Mouse (Mus musculus) cerebellum, adult 11-12 months (tissue): ENCODE results near the gene Nox4.

Experiments
- DNase-seq: peaks from one replicate; pipeline ENCODE4 v3.0.0; 2022

Nox4 gene

GRCm38 (mm10) chr7:87245856-87246579, at the start of gene Nox4:
TSS of gene Nox4 (plus strand) at chr7:87246096.
- no peak for DNase-seq

DNA sequence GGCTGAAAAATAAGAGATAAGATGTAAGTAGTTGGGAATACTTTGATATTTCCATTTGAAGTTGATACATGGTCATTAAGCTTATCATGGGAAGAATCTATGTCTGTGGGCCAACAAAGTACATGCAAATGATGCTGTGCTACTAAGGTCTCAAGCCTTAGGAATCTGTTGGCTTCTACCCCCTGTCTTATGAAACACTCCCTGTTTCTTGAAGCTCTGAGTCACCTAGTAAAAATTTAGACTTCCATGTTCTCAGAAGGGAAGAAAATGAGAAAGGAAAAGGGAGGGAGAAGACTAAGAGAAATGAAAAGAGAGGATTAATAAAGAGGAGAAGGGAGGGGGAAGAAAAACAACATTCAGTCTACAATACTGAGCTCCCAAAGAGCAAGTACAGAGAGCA, 41.1 kb upstream of the Nox4 start:
- DNase-seq, result no peak

DNA sequence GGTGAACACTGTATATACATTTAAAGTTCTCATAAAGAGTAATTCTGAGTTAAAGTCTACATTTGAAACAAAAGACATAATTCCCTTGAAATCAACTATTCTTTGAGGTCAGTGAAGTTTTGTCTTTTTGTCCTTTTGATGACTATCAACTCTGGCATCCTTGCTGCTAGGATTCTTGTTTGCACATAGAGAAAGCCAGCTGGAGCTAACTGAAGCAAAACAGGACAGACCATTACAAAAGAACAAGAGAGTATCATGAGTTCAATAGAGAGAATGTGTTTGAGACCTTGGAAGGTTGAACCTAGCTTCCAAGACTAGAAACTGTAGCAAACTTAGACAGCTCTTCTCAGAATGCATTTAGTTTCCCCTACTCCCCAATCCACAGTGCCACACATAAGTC, 24.2 kb upstream of the Nox4 start:
- DNase-seq, result no peak

DNA sequence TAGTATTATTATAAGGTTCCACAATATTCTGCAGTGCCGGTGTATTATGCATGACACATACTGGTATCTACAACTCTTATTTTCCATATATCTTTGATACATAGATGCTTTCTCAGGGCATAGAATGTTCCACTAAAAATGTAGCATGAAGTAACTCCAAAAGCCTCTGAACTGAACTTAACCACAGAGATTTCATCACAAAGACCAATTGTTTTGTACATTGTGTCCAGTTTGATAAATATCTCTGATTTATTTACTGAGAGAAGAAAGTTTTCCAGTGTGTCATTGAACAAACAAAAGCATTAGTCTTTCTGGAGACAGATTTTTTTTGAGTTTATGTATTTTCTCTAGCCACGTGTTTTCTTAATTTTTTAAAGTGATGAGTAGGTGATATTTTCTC, 23.1 kb upstream of the Nox4 start:
- no peak for DNase-seq

DNA sequence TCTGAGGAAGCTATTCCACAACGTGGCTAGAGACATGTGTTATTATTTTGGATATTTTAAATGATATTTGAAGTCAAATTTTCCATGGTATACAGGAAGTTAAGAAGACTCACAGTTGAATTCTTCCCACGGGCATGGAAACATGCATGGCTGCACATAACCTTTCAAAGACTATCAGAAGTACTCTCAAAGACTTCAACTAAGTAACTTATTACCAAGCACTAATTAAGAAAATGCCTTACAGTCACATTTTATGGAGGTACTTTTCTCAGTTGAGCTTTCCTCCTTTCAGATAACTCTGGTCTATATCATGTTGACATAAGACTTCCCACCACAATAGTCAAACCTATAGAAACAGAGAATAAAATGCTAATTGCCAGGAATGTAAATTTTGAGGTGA, 20.3 kb upstream of the Nox4 start:
- DNase-seq, result no peak

DNA sequence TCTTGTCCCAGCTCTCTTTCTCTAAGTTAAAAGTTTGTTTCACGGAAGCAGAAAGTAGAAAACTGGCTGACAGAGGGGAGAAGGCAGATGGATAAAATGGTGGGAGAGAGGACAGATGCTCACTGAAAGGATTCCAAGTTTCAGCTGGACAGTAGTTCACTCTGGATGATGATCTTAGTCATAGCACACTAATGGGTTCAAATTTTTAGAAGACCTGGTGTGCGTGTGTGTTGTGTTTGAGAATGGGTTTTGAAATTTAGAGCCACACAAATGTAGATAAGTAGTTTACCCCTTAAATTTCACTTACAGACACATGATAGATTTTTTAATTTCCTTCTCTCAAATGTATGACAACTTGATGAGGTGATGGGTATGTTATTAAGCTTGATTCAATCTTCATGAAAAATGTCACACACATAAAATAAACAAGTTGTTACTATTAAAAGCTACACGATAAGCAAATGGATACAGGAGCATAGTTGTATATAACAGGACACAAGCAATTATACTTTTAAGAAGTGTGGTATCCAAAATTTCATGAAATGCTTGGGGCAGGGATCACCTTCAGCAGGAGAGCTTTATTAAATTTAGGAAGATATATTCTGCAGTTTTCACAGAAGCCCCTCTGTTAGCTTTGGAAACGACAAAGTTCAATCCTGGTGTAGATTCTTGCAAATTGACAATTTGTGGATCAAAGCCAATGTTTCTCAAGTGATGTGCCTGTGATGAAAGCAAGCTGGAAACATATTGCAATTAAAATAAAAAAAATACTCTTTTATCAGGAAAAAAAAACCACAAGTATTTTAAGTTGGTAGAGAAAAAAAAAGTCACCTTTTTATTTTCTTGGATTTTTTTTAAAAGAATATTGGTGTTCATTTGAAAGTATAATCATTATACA, 18.6 kb upstream of the Nox4 start:
- no peak for DNase-seq

DNA sequence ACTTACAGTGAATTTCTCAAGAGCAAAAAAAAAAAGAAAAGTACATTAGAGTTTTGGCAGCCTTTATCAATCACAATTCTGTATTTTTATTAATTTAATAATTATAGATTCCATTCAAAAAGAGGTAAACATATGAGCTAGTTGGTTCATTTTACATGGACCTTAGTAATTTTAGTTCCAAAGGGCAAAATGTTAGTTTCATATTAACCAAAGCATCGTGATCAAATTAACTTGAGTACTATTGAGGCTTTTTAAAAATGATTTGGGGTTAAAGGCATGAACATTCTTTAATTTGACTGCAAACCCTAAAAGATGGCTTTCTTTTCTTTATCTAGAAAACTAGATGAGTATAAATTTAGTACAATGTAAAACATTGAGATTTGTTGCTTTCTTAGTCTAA, 16.4 kb upstream of the Nox4 start:
- DNase-seq, result no peak

- no peak for DNase-seq
Observed at GRCm38 (mm10) chr7:87241139-87241538, 4.8 kb upstream of the Nox4 start.

GRCm38 (mm10) chr7:87246580-87246934, 661 bp downstream of the Nox4 start:
- no peak for DNase-seq

DNA sequence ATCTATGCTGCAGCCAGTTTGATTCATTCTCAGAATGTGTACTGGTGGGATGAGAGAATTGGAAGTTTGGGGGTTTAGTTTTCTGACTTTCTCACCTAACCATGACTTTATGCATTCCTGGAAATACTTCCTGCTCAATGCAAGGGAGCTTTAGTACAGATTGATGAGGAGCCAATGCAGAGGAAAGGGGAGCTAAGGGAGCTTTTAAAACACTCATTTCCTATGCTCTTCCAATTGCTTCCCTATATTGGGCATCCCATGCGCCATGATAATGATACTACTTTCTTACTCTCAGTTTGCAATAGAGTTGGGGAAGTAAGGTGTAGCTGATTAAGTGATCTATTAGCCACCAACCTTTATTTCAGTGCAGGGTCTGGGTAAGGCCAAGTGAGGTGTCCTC, 1.0 kb downstream of the Nox4 start:
- no peak for DNase-seq

DNA sequence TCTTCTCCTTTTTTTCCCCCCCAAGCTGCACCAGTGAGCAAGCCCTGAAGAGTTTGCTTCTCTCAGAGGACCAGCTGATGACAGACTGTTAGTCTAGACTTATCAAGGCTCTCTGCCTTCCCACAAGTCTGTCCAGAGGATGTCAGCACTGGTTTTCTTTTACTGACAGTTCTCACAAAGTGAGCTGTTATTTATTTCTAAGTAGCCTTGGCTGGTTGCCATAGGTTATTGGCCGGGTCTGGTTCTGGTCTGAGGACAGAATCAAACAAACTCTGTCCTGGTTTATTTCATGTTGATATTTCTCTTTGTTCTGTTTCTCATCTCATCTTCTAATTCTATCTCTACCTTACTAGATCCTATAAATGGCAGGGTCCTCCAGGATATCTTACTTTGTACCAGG, 2.0 kb downstream of the Nox4 start:
- no peak for DNase-seq

- DNase-seq, result no peak
Observed at GRCm38 (mm10) chr7:87252071-87252470, 6.2 kb downstream of the Nox4 start.

GRCm38 (mm10) chr7:87277225-87277624, 31.3 kb downstream of the Nox4 start:
- no peak for DNase-seq

DNA sequence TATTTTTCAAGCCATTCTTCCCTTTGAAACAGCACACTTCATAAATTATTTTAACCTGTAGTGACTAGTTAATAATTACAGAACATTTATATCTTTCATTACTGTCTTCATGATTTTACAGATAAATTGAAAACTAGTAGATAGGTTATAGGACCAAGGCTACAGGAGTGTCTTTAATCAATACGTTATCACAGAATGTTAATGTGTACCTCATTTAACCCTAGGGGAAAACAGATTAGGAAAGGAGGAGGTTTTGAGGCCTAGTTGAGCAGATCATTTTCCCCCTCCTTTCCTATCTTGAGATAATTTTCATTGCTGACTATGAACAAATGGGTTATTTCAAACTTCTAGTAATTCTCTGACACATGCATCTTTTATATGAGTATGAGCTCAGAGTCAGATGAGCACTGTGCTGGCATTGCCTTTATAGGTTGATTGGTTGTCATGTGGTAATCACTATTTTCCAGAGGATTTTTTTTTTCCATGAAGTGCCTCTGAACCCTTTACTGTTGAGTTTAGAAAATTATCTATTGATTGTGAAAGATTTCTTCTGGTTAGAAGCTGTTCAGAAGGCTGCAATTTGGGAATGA, 57.9 kb downstream of the Nox4 start:
- no peak for DNase-seq

GRCm38 (mm10) chr7:87321571-87321970, 75.7 kb downstream of the Nox4 start:
- no peak for DNase-seq

DNA sequence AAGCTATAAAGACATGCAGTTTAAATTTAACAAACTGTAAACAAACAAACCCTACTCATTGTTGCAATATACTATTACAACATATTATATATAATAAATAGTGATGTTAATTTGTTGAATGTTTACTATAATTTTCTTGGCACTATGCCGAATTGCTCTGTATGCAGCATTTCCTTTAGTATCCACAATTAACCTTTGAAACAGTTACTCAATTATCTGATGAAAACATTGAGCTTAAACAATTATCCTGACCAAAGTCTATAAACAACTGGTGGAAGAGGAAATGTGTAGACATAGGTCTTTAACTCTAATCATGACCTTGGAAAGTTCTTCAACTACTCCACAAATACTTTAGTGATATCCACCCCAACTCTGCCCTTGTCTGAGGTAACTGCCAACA, 76.2 kb downstream of the Nox4 start:
- DNase-seq, result no peak

DNA sequence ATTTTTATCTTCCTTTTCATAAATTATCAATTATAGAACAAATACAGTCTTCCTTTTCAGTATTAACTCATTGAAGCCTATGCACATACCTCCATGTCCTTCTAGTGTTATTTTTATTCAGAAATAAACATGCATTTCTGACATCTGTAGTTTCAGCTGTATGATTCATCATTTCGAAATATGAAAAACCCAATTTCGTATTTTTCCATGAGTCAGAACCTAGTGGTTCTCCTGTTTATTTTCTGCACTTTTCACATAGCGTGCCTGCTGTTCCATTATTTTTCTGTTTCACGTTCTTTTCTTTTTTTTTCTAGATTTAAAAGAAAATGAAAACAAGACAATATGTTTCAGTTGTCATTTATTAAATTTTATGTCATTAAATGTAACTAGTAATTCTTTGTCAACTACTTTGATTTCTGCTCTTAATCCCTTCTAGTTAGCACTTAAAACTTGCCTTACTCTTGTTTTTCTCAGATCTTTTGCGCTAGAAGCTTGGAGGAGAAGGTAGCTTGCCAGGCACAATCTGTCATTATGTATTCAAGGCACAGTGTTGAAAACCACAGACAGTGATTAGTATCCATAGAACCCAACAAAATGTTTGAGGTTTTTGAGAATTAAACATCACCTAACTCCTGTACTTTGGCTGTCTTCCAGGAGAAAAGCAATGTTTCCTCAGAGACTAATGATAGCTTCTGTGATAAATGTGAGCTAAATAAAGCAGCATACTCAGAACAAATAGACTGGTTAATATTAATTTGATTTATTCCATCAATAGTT, 85.1 kb downstream of the Nox4 start:
- DNase-seq, result no peak

DNA sequence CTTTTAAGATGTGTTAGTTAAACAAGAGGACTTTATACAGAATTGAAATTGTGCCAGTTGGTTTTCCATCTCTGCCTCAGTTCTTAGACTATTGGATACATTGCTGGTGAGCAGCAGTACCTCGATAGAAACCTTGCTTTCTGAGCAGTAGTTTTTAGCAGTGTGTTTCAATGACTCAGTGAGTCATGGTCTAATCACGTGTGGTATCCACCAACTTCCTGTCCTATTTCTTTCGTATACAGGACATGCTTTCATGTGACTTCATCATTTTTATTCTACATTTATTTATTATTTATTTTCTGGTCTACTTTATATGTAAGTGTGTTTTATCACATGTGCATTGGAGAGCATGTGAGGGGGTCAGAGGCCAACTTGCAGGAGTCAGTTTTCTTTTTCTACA, 99.7 kb downstream of the Nox4 start:
- DNase-seq, result no peak

DNA sequence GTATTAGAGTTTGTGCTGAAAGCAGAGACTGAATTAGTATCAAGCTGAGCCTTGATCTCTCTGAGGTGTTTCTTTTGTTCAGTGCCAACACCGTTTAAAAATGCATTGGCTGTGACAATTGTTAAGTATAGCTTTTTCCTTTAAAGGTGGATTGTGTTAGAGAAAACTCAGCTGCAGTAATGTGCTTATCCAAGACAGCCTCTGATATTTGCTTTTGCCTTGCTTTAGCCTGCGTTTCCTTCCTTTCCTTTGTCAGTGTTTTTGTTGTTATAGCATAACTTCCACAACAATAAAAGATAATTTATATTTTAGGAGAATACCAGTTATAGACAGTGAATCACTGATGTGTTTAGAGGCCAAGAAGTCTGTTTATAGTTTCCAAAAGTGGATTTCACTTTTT, 106.9 kb downstream of the Nox4 start:
- no peak for DNase-seq

DNA sequence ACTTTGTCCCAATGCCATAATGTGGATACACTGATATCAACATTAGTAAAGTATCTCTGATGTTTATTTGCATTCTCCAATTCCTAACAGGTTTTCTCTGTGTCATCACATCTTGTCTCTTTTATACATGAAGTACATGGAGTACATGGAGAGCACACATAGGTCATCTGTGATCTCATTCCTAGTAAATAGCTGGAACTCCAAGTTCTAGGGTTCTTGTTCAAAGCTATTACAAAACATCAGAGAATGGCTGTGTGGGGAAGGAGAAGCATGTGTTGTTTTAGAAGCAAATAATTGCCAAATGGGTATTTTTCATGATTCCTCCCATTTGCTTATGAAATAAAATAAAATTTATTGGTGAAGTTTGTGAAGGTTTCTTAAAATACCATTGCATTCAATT, 121.9 kb downstream of the Nox4 start:
- no peak for DNase-seq

- DNase-seq, result no peak
Observed at GRCm38 (mm10) chr7:87369131-87369530, 123.2 kb downstream of the Nox4 start.

DNA sequence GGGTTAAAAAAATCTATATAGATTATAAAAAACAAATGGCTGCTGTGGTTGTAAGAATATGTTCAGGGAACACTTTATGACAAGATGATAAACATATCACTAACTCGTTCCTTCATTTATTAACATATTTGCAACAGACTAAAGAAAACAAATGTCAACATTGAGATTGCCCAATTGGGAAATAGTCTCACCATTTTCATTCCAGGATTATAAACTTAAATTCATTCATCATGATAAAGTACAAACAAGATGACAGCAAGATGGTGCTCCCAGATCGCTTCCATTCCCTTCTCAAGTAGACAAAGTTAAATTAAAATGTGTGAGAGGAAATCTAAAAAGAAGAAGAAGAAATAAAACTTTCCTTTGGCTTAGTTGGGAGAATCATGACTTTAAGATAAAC, 124.9 kb downstream of the Nox4 start:
- no peak for DNase-seq

GRCm38 (mm10) chr7:87371316-87371715, 125.4 kb downstream of the Nox4 start:
- DNase-seq, result no peak
